Comparison of ENCODE assay signal across 8 mouse cellular contexts in the genomic region with DNA sequence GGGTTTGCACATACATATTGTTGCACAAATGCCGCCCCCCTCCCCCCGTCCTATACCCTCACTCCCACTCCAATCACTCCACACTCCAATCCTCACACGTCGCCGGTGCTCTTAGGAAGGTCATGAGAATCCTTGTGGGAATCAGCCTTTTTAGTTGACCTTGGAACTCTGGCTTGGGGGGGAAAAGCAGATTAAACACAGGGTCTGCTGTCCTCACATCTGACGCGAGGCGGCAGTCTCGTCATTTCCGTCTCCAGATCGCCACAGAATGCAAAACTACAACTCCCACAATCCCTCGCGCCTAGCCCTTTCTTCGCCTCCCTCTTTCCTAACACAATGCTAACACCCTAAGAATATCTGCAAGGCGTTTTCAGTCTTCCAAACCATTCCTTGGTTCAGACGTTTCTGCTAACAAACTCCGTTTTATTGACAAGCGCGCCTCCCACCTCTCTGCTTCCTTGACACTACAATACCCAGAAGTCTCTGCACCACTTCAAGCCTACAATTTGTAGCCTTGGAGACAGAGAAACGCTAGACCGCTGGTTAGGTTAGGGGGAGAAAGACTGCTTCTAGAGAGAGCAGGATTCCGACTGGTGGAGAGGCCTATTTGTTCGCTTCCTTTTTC. TPM values are rescaled to one million over a fixed set of nuclear protein-coding genes. Genes with fewer than 3 reads are reported as not detected.
DNase-seq lines count a peak whose midpoint lies in the region; ATAC-seq lines count a peak whose summit lies in the region.

No protein-coding gene starts in this region.

- peak overlapping the region; percentile 63 for H3K4me3 ChIP-seq in forebrain, embryonic 10.5 days
- H3K4me3 ChIP-seq in heart, embryonic 16.5 days (ENCODE audit: low read length), result peak overlapping the region; percentile 70
- H3K4me3 ChIP-seq in liver, embryonic 15.5 days (replicated peaks), result peak overlapping the region; percentile 67
- peak overlapping the region; percentile 50 for H3K4me3 ChIP-seq in neural tube, embryonic 12.5 days

- WGBS in forebrain, embryonic 10.5 days, result under 1% methylated on average over 23 of the region's 23 CpGs
- under 1% methylated on average over 23 of the region's 23 CpGs for WGBS in heart, embryonic 16.5 days
- WGBS in liver, embryonic 15.5 days (ENCODE audit: insufficient replicate concordance), result under 1% methylated on average over 23 of the region's 23 CpGs
- WGBS in neural tube, embryonic 12.5 days, result under 1% methylated on average over 23 of the region's 23 CpGs

- H3K4me2 ChIP-seq in heart, embryonic 16.5 days (ENCODE audit: low read depth, low read length), result peak overlapping the region; percentile 79
- peak overlapping the region; percentile 82 for H3K4me2 ChIP-seq in liver, embryonic 15.5 days
- H3K4me2 ChIP-seq in neural tube, embryonic 12.5 days (replicated peaks), result peak overlapping the region; percentile 61

- peaks cover 32% of the 10 kb centered on the region for H3K4me1 ChIP-seq in forebrain, embryonic 10.5 days
- peaks cover 9% of the 10 kb centered on the region; the same call in 1 of the 2 replicates for H3K4me1 ChIP-seq in heart, embryonic 16.5 days (ENCODE audit: control insufficient read depth, insufficient read depth, low read length)
- peaks cover 48% of the 10 kb centered on the region for H3K4me1 ChIP-seq in liver, embryonic 15.5 days (replicated peaks)
- H3K4me1 ChIP-seq in neural tube, embryonic 12.5 days, result peaks cover 13% of the 10 kb centered on the region; the same call in 1 of the 2 replicates

- peak; percentile 56 to 73 for DNase-seq in CD8-positive naive resting alpha-beta T cell, adult 2 months (ENCODE audit: low read depth in 2 of 2, low spot score in 2 of 2)
- peak; percentile 76 for DNase-seq in c-Kit-negative CD71-positive TER-119-positive erythroid progenitor cells, embryonic 14.5 days (ENCODE audit: low read depth, low spot score)
- peak; percentile 87 for DNase-seq in forebrain, embryonic 10.5 days (ENCODE audit: extremely low spot score, low spot score)
- DNase-seq in kidney, postnatal 36 days, result peak; percentile 79 to 89
- peak; percentile 92 for DNase-seq in telencephalon, adult 2 months (ENCODE audit: low read depth, low spot score)

- no peaks in the 10 kb centered on the region for H3K27me3 ChIP-seq in forebrain, embryonic 10.5 days (ENCODE audit: poor library complexity, severe bottlenecking)
- H3K27me3 ChIP-seq in heart, embryonic 16.5 days (ENCODE audit: control insufficient read depth, insufficient read depth, low read length), result no peaks in the 10 kb centered on the region
- no peaks in the 10 kb centered on the region for H3K27me3 ChIP-seq in liver, embryonic 15.5 days
- no peaks in the 10 kb centered on the region for H3K27me3 ChIP-seq in neural tube, embryonic 12.5 days (replicated peaks)

- ATAC-seq in heart, embryonic 16.5 days (replicated peaks; ENCODE audit: extremely low read depth, insufficient read depth, low FRiP score), result peak; percentile 34
- ATAC-seq in liver, embryonic 15.5 days (ENCODE audit: insufficient read depth), result peak; percentile 35; the same call in 1 of the 2 replicates
- ATAC-seq in neural tube, embryonic 12.5 days (ENCODE audit: low FRiP score, low read depth), result peak; percentile 61

- no peaks in the 10 kb centered on the region for H3K9me3 ChIP-seq in forebrain, embryonic 10.5 days
- no peaks in the 10 kb centered on the region for H3K9me3 ChIP-seq in heart, embryonic 16.5 days (replicated peaks; ENCODE audit: control insufficient read depth, low read length)
- no peaks in the 10 kb centered on the region for H3K9me3 ChIP-seq in liver, embryonic 15.5 days (replicated peaks)
- H3K9me3 ChIP-seq in neural tube, embryonic 12.5 days, result no peaks in the 10 kb centered on the region

- H3K9ac ChIP-seq in heart, embryonic 16.5 days (ENCODE audit: low read length), result peak overlapping the region; percentile 75
- H3K9ac ChIP-seq in liver, embryonic 15.5 days, result peak overlapping the region; percentile 54
- peak overlapping the region; percentile 59 for H3K9ac ChIP-seq in neural tube, embryonic 12.5 days

- peak overlapping the region; percentile 86 for H3K27ac ChIP-seq in forebrain, embryonic 10.5 days
- peak overlapping the region; percentile 85 for H3K27ac ChIP-seq in heart, embryonic 16.5 days (ENCODE audit: low read length)
- peak overlapping the region; percentile 76 for H3K27ac ChIP-seq in liver, embryonic 15.5 days (replicated peaks)
- peak overlapping the region; percentile 46; the same call in 1 of the 2 replicates for H3K27ac ChIP-seq in neural tube, embryonic 12.5 days

- H3K36me3 ChIP-seq in forebrain, embryonic 10.5 days (replicated peaks), result no peaks in the 10 kb centered on the region
- no peaks in the 10 kb centered on the region for H3K36me3 ChIP-seq in heart, embryonic 16.5 days (ENCODE audit: control insufficient read depth, insufficient read depth)
- H3K36me3 ChIP-seq in liver, embryonic 15.5 days (replicated peaks), result no peaks in the 10 kb centered on the region
- no peaks in the 10 kb centered on the region for H3K36me3 ChIP-seq in neural tube, embryonic 12.5 days

RNA-seq across cellular contexts. Expression of a gene that starts 2.8 kb away (rescaled TPM):
- 6.3 and 6.6 TPM in 2 replicates for polyA plus RNA-seq in forebrain, embryonic 10.5 days (2016; fragmentation: Nextera tagmentation; extraction: Ambion mirVana)
- polyA plus RNA-seq in heart, embryonic 16.5 days (2015; fragmentation: Nextera tagmentation; extraction: Ambion mirVana), result 4.9 and 5.1 TPM in 2 replicates
- polyA plus RNA-seq in liver, embryonic 15.5 days (2015; fragmentation: Nextera tagmentation; extraction: Ambion mirVana), result 3.4 and 5.4 TPM in 2 replicates
- 15.1 and 15.4 TPM in 2 replicates for polyA plus RNA-seq in neural tube, embryonic 12.5 days (2016; fragmentation: Nextera tagmentation; extraction: Ambion mirVana)

RNA-seq across cellular contexts. Expression of a gene that starts 31.1 kb away (rescaled TPM):
- not detected in 2 replicates for polyA plus RNA-seq in forebrain, embryonic 10.5 days (2016; fragmentation: Nextera tagmentation; extraction: Ambion mirVana)
- not detected in 2 replicates for polyA plus RNA-seq in heart, embryonic 16.5 days (2015; fragmentation: Nextera tagmentation; extraction: Ambion mirVana)
- polyA plus RNA-seq in liver, embryonic 15.5 days (2015; fragmentation: Nextera tagmentation; extraction: Ambion mirVana), result not detected in 2 replicates
- not detected in 2 replicates for polyA plus RNA-seq in neural tube, embryonic 12.5 days (2016; fragmentation: Nextera tagmentation; extraction: Ambion mirVana)

RNA-seq across cellular contexts. Expression of a gene that starts 47.5 kb away (rescaled TPM):
- 6.0 and 6.8 TPM in 2 replicates for polyA plus RNA-seq in forebrain, embryonic 10.5 days (2016; fragmentation: Nextera tagmentation; extraction: Ambion mirVana)
- 3.2 and 4.5 TPM in 2 replicates for polyA plus RNA-seq in heart, embryonic 16.5 days (2015; fragmentation: Nextera tagmentation; extraction: Ambion mirVana)
- 0.78 and 1.0 TPM in 2 replicates for polyA plus RNA-seq in liver, embryonic 15.5 days (2015; fragmentation: Nextera tagmentation; extraction: Ambion mirVana)
- polyA plus RNA-seq in neural tube, embryonic 12.5 days (2016; fragmentation: Nextera tagmentation; extraction: Ambion mirVana), result 8.0 and 10.1 TPM in 2 replicates

RNA-seq across cellular contexts. Expression of a gene that starts 60.0 kb away (rescaled TPM):
- polyA plus RNA-seq in forebrain, embryonic 10.5 days (2016; fragmentation: Nextera tagmentation; extraction: Ambion mirVana), result 2.7 and 3.4 TPM in 2 replicates
- 1.0 and 1.5 TPM in 2 replicates for polyA plus RNA-seq in heart, embryonic 16.5 days (2015; fragmentation: Nextera tagmentation; extraction: Ambion mirVana)
- polyA plus RNA-seq in liver, embryonic 15.5 days (2015; fragmentation: Nextera tagmentation; extraction: Ambion mirVana), result 0.10 and 0.22 TPM in 2 replicates
- 3.7 and 5.2 TPM in 2 replicates for polyA plus RNA-seq in neural tube, embryonic 12.5 days (2016; fragmentation: Nextera tagmentation; extraction: Ambion mirVana)

Comparison
In these comparisons a context has a peak if more than half of its experiments do, and no peak if none do; other contexts are left out.
1. Peak in every context shown above with its lines: DNase-seq, ATAC-seq, H3K4me3 ChIP-seq and H3K27ac ChIP-seq.